Mouse (Mus musculus) lung, postnatal 0 days (tissue): ENCODE data around the gene Ugt1a6a. TPM values are rescaled to one million over a fixed set of nuclear protein-coding genes. Genes with fewer than 3 reads are reported as not detected.

ENCODE experiments used
- ATAC-seq: fragments of 200-750 bp; cut with Nextera tagmentation; 2 replicates; pipeline ENCODE4 v1.8.0; 2017; ENCODE audit warnings: moderate library complexity
- DNase-seq: peaks from one replicate; pipeline ENCODE4 v3.0.0-alpha.2; 2016; ENCODE audit warnings: low spot score
- H3K27ac ChIP-seq: fragments of 300-500 bp; sonication (generic); 2 replicates; pipeline ENCODE4 v1.5.1; 2014; ENCODE audit warnings: antibody characterized with exemption, mild to moderate bottlenecking, low read length, mixed read lengths
- H3K27me3 ChIP-seq: fragments of 300-500 bp; sonication (generic); replicated peaks from 2 replicates; pipeline ENCODE4 v1.6.1; 2014; ENCODE audit warnings: low read length, mixed read lengths; ENCODE audit not compliant: insufficient read depth
- H3K36me3 ChIP-seq: fragments of 300-500 bp; sonication (generic); 2 replicates; pipeline ENCODE4 v1.6.1; 2014; ENCODE audit warnings: low read length, mixed read lengths; ENCODE audit not compliant: insufficient read depth
- H3K4me1 ChIP-seq: fragments of 300-500 bp; sonication (generic); 2 replicates; pipeline ENCODE4 v1.6.1; 2014; ENCODE audit warnings: antibody characterized with exemption, low read depth, low read length, mixed read lengths; ENCODE audit not compliant: insufficient read depth
- H3K4me2 ChIP-seq: fragments of 300-500 bp; sonication (generic); replicated peaks from 2 replicates; pipeline ENCODE4 v1.6.1; 2014; ENCODE audit warnings: low read depth, mild to moderate bottlenecking, low read length, moderate library complexity, mixed read lengths
- H3K4me3 ChIP-seq: fragments of 300-500 bp; sonication (generic); 2 replicates; pipeline ENCODE4 v1.5.1; 2014; ENCODE audit warnings: low read depth, low read length
- H3K9ac ChIP-seq: fragments of 300-500 bp; sonication (generic); replicated peaks from 2 replicates; pipeline ENCODE4 v1.6.1; 2014; ENCODE audit warnings: low read depth, mild to moderate bottlenecking
- H3K9me3 ChIP-seq: fragments of 300-500 bp; sonication (generic); 2 replicates; pipeline ENCODE4 v1.6.1; 2016; ENCODE audit warnings: low read length, mixed read lengths
- CTCF ChIP-seq: IDR thresholded peaks from 2 replicates; pipeline ENCODE4 v1.5.1; 2016; ENCODE audit warnings: antibody characterized with exemption, mild to moderate bottlenecking
- EP300 ChIP-seq: IDR thresholded peaks from 2 replicates; pipeline ENCODE4 v1.6.1; 2016; ENCODE audit warnings: antibody characterized with exemption, mild to moderate bottlenecking, control low read depth
- WGBS: fragments of 180-500 bp; shearing (Covaris S2); extraction: QIAGEN DNeasy Blood & Tissue Kit; methylation state at CpG from one replicate; pipeline ENCODE4 v1.1.7; 2014; 5-methylcytosine and 5-hydroxymethylcytosine counted together
- polyA plus RNA-seq: library from polyadenylated mRNA; unstranded; fragments of >200 nt; fragmentation: Nextera tagmentation; extraction: Ambion mirVana; gene quantifications from 2 replicates; pipeline ENCODE4 v1.2.1, GENCODE M21; 2015

Ugt1a6a gene
- polyA plus RNA-seq, 1 experiment from 2014 or later, result 39.9 TPM

- H3K27me3 ChIP-seq, result no peaks in the 10 kb centered on the region
- H3K4me2 ChIP-seq, result no peak overlapping the region
- no peaks in the 10 kb centered on the region for H3K36me3 ChIP-seq
- H3K4me1 ChIP-seq, result no peaks in the 10 kb centered on the region
- TF ChIP-seq EP300 (no peak), CTCF (no peak)
- H3K9me3 ChIP-seq, result peaks cover 60% of the 10 kb centered on the region
- no peak for ATAC-seq
- H3K27ac ChIP-seq, result no peak overlapping the region
- WGBS, result 70% methylated on average over 7 of the region's 7 CpGs
- no peak overlapping the region for H3K4me3 ChIP-seq
- no peak for DNase-seq
- H3K9ac ChIP-seq, result no peak overlapping the region
Measured at GRCm38 (mm10) chr1:88228121-88228520, 93.5 kb downstream of the Ugt1a6a start.

- H3K27me3 ChIP-seq, result no peaks in the 10 kb centered on the region
- H3K4me2 ChIP-seq, result no peak overlapping the region
- H3K9ac ChIP-seq, result no peak overlapping the region
- DNase-seq, result no peak
- ATAC-seq, result no peak
- no peaks in the 10 kb centered on the region for H3K4me1 ChIP-seq
- no peak overlapping the region for H3K4me3 ChIP-seq
- peaks cover 66% of the 10 kb centered on the region for H3K9me3 ChIP-seq
- WGBS, result 72% methylated on average over 3 of the region's 3 CpGs
- no peak overlapping the region for H3K27ac ChIP-seq
- TF ChIP-seq CTCF (no peak), EP300 (no peak)
- no peaks in the 10 kb centered on the region for H3K36me3 ChIP-seq
Measured at GRCm38 (mm10) chr1:88229566-88229965, 95.0 kb downstream of the Ugt1a6a start.

GRCm38 (mm10) chr1:88229986-88230385 is 95.4 kb downstream of the Ugt1a6a start:
- no peak for ATAC-seq
- peaks cover 70% of the 10 kb centered on the region for H3K9me3 ChIP-seq
- no peak for DNase-seq

GRCm38 (mm10) chr1:88230421-88230820 is 95.8 kb downstream of the Ugt1a6a start:
- Histone ChIP-seq H3K4me3 (no peak overlapping the region), H3K4me2 (no peak overlapping the region), H3K36me3 (no peaks in the 10 kb centered on the region), H3K9ac (no peak overlapping the region), H3K9me3 (peaks cover 74% of the 10 kb centered on the region), H3K4me1 (no peaks in the 10 kb centered on the region), H3K27ac (no peak overlapping the region), H3K27me3 (no peaks in the 10 kb centered on the region)
- ATAC-seq, result no peak
- no peak for DNase-seq
- 69% methylated on average over 7 of the region's 7 CpGs for WGBS
- no peak for TF ChIP-seq EP300
- TF ChIP-seq CTCF, result no peak

More at GRCm38 (mm10) chr1:88229986-88230385, 95.4 kb downstream of the Ugt1a6a start:
- Histone ChIP-seq H3K27ac (no peak overlapping the region), H3K4me3 (no peak overlapping the region), H3K4me2 (no peak overlapping the region), H3K36me3 (no peaks in the 10 kb centered on the region), H3K4me1 (no peaks in the 10 kb centered on the region), H3K9ac (no peak overlapping the region), H3K27me3 (no peaks in the 10 kb centered on the region)
- no peak for TF ChIP-seq CTCF
- TF ChIP-seq EP300, result no peak
- 80% methylated on average over 5 of the region's 5 CpGs for WGBS

GRCm38 (mm10) chr1:88230981-88231802 is 96.6 kb downstream of the Ugt1a6a start:
- Histone ChIP-seq H3K9me3 (peaks cover 71% of the 10 kb centered on the region), H3K27ac (no peak overlapping the region), H3K4me2 (no peak overlapping the region), H3K4me1 (no peaks in the 10 kb centered on the region), H3K27me3 (no peaks in the 10 kb centered on the region), H3K4me3 (no peak overlapping the region), H3K9ac (no peak overlapping the region), H3K36me3 (no peaks in the 10 kb centered on the region)
- no peak for TF ChIP-seq CTCF
- TF ChIP-seq EP300, result no peak
- WGBS, result 72% methylated on average over 6 of the region's 6 CpGs
- DNase-seq (no peak), ATAC-seq (no peak)

GRCm38 (mm10) chr1:88231803-88232499 is 97.3 kb downstream of the Ugt1a6a start:
- 62% methylated on average over 7 of the region's 7 CpGs for WGBS
- ATAC-seq (no peak), DNase-seq (no peak)
- TF ChIP-seq CTCF (no peak), EP300 (no peak)
- Histone ChIP-seq H3K4me3 (no peak overlapping the region), H3K4me2 (no peak overlapping the region), H3K36me3 (no peaks in the 10 kb centered on the region), H3K27me3 (no peaks in the 10 kb centered on the region), H3K9me3 (peaks cover 74% of the 10 kb centered on the region), H3K27ac (no peak overlapping the region), H3K9ac (no peak overlapping the region), H3K4me1 (no peaks in the 10 kb centered on the region)
